Mouse (Mus musculus): ENCODE results near the gene Runx1. TPM values are rescaled to one million over a fixed set of nuclear protein-coding genes. Genes with fewer than 3 reads are reported as not detected.

Runx1 gene
- polyA plus RNA-seq, 1 experiment, result 2.4 TPM

GRCm38 (mm10) chr16:92620841-92621518 is 205.0 kb downstream of the Runx1 start:
- H3K27ac ChIP-seq (ENCODE audit: insufficient read depth, low read length), result no peak overlapping the region
- no peaks in the 10 kb centered on the region for H3K4me1 ChIP-seq (ENCODE audit: control insufficient read depth, insufficient read depth, low read length)
- no peak for TF ChIP-seq EP300 (IDR thresholded peaks at IDR 0.05; ENCODE audit: insufficient read depth, low read depth, low read length)
- TF ChIP-seq CTCF (IDR thresholded peaks at IDR 0.05; ENCODE audit: low read depth, low read length), result no peak
- H3K9ac ChIP-seq (ENCODE audit: low read depth, poor library complexity, severe bottlenecking), result no peak overlapping the region
- H3K9me3 ChIP-seq (replicated peaks; ENCODE audit: control insufficient read depth, insufficient read depth, low read length, poor library complexity, severe bottlenecking), result no peaks in the 10 kb centered on the region; the same call in 1 of the 2 replicates
- H3K27me3 ChIP-seq (ENCODE audit: control insufficient read depth, insufficient read depth, low read length, poor library complexity, severe bottlenecking), result no peaks in the 10 kb centered on the region
- H3K4me3 ChIP-seq (ENCODE audit: low read depth, low read length), result no peak overlapping the region
- H3K36me3 ChIP-seq (ENCODE audit: control insufficient read depth, insufficient read depth, low read length, poor library complexity, severe bottlenecking), result no peaks in the 10 kb centered on the region

- Histone ChIP-seq H3K36me3 (ENCODE audit: control insufficient read depth, insufficient read depth, low read length, poor library complexity, severe bottlenecking) (no peaks in the 10 kb centered on the region), H3K27me3 (ENCODE audit: control insufficient read depth, insufficient read depth, low read length, poor library complexity, severe bottlenecking) (no peaks in the 10 kb centered on the region), H3K27ac (ENCODE audit: insufficient read depth, low read length) (no peak overlapping the region), H3K4me3 (ENCODE audit: low read depth, low read length) (no peak overlapping the region), H3K9ac (ENCODE audit: low read depth, poor library complexity, severe bottlenecking) (no peak overlapping the region), H3K4me1 (ENCODE audit: control insufficient read depth, insufficient read depth, low read length) (no peaks in the 10 kb centered on the region), H3K9me3 (replicated peaks; ENCODE audit: control insufficient read depth, insufficient read depth, low read length, poor library complexity, severe bottlenecking) (no peaks in the 10 kb centered on the region; the same call in 1 of the 2 replicates)
- no peak for TF ChIP-seq EP300 (IDR thresholded peaks at IDR 0.05; ENCODE audit: insufficient read depth, low read depth, low read length)
- TF ChIP-seq CTCF (IDR thresholded peaks at IDR 0.05; ENCODE audit: low read depth, low read length), result no peak
- TF ChIP-seq POLR2A (IDR thresholded peaks at IDR 0.05; ENCODE audit: insufficient read depth, low read length), result no peak
These were observed 209.1 kb downstream of the Runx1 start for GRCm38 (mm10) chr16:92616839-92617238.

- H3K9ac ChIP-seq (ENCODE audit: low read depth, poor library complexity, severe bottlenecking), result no peak overlapping the region
- no peak overlapping the region for H3K27ac ChIP-seq (ENCODE audit: insufficient read depth, low read length)
- no peaks in the 10 kb centered on the region for H3K4me1 ChIP-seq (ENCODE audit: control insufficient read depth, insufficient read depth, low read length)
- H3K36me3 ChIP-seq (ENCODE audit: control insufficient read depth, insufficient read depth, low read length, poor library complexity, severe bottlenecking), result no peaks in the 10 kb centered on the region
- no peak overlapping the region for H3K4me3 ChIP-seq (ENCODE audit: low read depth, low read length)
- H3K27me3 ChIP-seq (ENCODE audit: control insufficient read depth, insufficient read depth, low read length, poor library complexity, severe bottlenecking), result no peaks in the 10 kb centered on the region
- TF ChIP-seq CTCF (IDR thresholded peaks at IDR 0.05; ENCODE audit: low read depth, low read length), result peak; percentile 21
- no peak for TF ChIP-seq POLR2A (IDR thresholded peaks at IDR 0.05; ENCODE audit: insufficient read depth, low read length)
- TF ChIP-seq EP300 (IDR thresholded peaks at IDR 0.05; ENCODE audit: insufficient read depth, low read depth, low read length), result no peak
- H3K9me3 ChIP-seq (replicated peaks; ENCODE audit: control insufficient read depth, insufficient read depth, low read length, poor library complexity, severe bottlenecking), result no peaks in the 10 kb centered on the region; the same call in 1 of the 2 replicates
These were observed 210.6 kb downstream of the Runx1 start for GRCm38 (mm10) chr16:92615234-92615799.

- H3K36me3 ChIP-seq (ENCODE audit: control insufficient read depth, insufficient read depth, low read length, poor library complexity, severe bottlenecking), result no peaks in the 10 kb centered on the region
- H3K4me3 ChIP-seq (ENCODE audit: low read depth, low read length), result no peak overlapping the region
- H3K27me3 ChIP-seq (ENCODE audit: control insufficient read depth, insufficient read depth, low read length, poor library complexity, severe bottlenecking), result no peaks in the 10 kb centered on the region
- H3K9me3 ChIP-seq (replicated peaks; ENCODE audit: control insufficient read depth, insufficient read depth, low read length, poor library complexity, severe bottlenecking), result no peaks in the 10 kb centered on the region; the same call in 1 of the 2 replicates
- H3K27ac ChIP-seq (ENCODE audit: insufficient read depth, low read length), result no peak overlapping the region
- no peak overlapping the region for H3K9ac ChIP-seq (ENCODE audit: low read depth, poor library complexity, severe bottlenecking)
- H3K4me1 ChIP-seq (ENCODE audit: control insufficient read depth, insufficient read depth, low read length), result no peaks in the 10 kb centered on the region
- TF ChIP-seq POLR2A (IDR thresholded peaks at IDR 0.05; ENCODE audit: insufficient read depth, low read length) (no peak), EP300 (IDR thresholded peaks at IDR 0.05; ENCODE audit: insufficient read depth, low read depth, low read length) (no peak), CTCF (IDR thresholded peaks at IDR 0.05; ENCODE audit: low read depth, low read length) (no peak)
These were observed 213.4 kb downstream of the Runx1 start for GRCm38 (mm10) chr16:92612546-92612945.

- Histone ChIP-seq H3K9ac (ENCODE audit: low read depth, poor library complexity, severe bottlenecking) (no peak overlapping the region), H3K4me3 (ENCODE audit: low read depth, low read length) (no peak overlapping the region), H3K4me1 (ENCODE audit: control insufficient read depth, insufficient read depth, low read length) (no peaks in the 10 kb centered on the region), H3K36me3 (ENCODE audit: control insufficient read depth, insufficient read depth, low read length, poor library complexity, severe bottlenecking) (no peaks in the 10 kb centered on the region), H3K27me3 (ENCODE audit: control insufficient read depth, insufficient read depth, low read length, poor library complexity, severe bottlenecking) (no peaks in the 10 kb centered on the region), H3K9me3 (replicated peaks; ENCODE audit: control insufficient read depth, insufficient read depth, low read length, poor library complexity, severe bottlenecking) (no peaks in the 10 kb centered on the region), H3K27ac (ENCODE audit: insufficient read depth, low read length) (no peak overlapping the region)
- TF ChIP-seq POLR2A (IDR thresholded peaks at IDR 0.05; ENCODE audit: insufficient read depth, low read length) (no peak), EP300 (IDR thresholded peaks at IDR 0.05; ENCODE audit: insufficient read depth, low read depth, low read length) (no peak), CTCF (IDR thresholded peaks at IDR 0.05; ENCODE audit: low read depth, low read length) (no peak)
These were observed 214.3 kb downstream of the Runx1 start for GRCm38 (mm10) chr16:92611641-92612149.

GRCm38 (mm10) chr16:92610464-92610863 is 215.5 kb downstream of the Runx1 start:
- H3K4me1 ChIP-seq (ENCODE audit: control insufficient read depth, insufficient read depth, low read length), result no peaks in the 10 kb centered on the region
- no peak for TF ChIP-seq CTCF (IDR thresholded peaks at IDR 0.05; ENCODE audit: low read depth, low read length)
- no peak for TF ChIP-seq POLR2A (IDR thresholded peaks at IDR 0.05; ENCODE audit: insufficient read depth, low read length)
- no peak for TF ChIP-seq EP300 (IDR thresholded peaks at IDR 0.05; ENCODE audit: insufficient read depth, low read depth, low read length)
- no peaks in the 10 kb centered on the region for H3K9me3 ChIP-seq (replicated peaks; ENCODE audit: control insufficient read depth, insufficient read depth, low read length, poor library complexity, severe bottlenecking)
- no peak overlapping the region for H3K9ac ChIP-seq (ENCODE audit: low read depth, poor library complexity, severe bottlenecking)
- H3K27ac ChIP-seq (ENCODE audit: insufficient read depth, low read length), result no peak overlapping the region
- H3K4me3 ChIP-seq (ENCODE audit: low read depth, low read length), result no peak overlapping the region
- no peaks in the 10 kb centered on the region for H3K36me3 ChIP-seq (ENCODE audit: control insufficient read depth, insufficient read depth, low read length, poor library complexity, severe bottlenecking)
- no peaks in the 10 kb centered on the region for H3K27me3 ChIP-seq (ENCODE audit: control insufficient read depth, insufficient read depth, low read length, poor library complexity, severe bottlenecking)
